Mouse (Mus musculus) ES-Bruce4 (cell line): Measurements from ENCODE around the gene Rnf220. TPM values are rescaled to one million over a fixed set of nuclear protein-coding genes. Genes with fewer than 3 reads are reported as not detected.

Source experiments
- H3K27ac ChIP-seq: 2 replicates; pipeline ENCODE4 v1.5.1; 2012; ENCODE audit warnings: low read length, inconsistent platforms; ENCODE audit not compliant: insufficient read depth
- H3K27me3 ChIP-seq: 2 replicates; pipeline ENCODE4 v1.6.1; 2012; ENCODE audit warnings: mild to moderate bottlenecking, low read length, inconsistent platforms; ENCODE audit not compliant: control insufficient read depth, poor library complexity, insufficient read depth, severe bottlenecking
- H3K36me3 ChIP-seq: 2 replicates; pipeline ENCODE4 v1.6.1; 2012; ENCODE audit warnings: inconsistent platforms, mild to moderate bottlenecking, low read length, moderate library complexity; ENCODE audit not compliant: control insufficient read depth, poor library complexity, insufficient read depth, severe bottlenecking
- H3K4me1 ChIP-seq: one replicate; pipeline ENCODE4 v1.8.1; 2011; ENCODE audit warnings: low read length; ENCODE audit not compliant: control insufficient read depth, insufficient read depth
- H3K4me3 ChIP-seq: 2 replicates; pipeline ENCODE4 v1.5.1; 2011; ENCODE audit warnings: low read depth, mild to moderate bottlenecking, low read length
- H3K9ac ChIP-seq: 2 replicates; pipeline ENCODE4 v1.6.1; 2012; ENCODE audit warnings: low read depth, mild to moderate bottlenecking, inconsistent platforms; ENCODE audit not compliant: poor library complexity, severe bottlenecking
- H3K9me3 ChIP-seq: replicated peaks from 2 replicates; pipeline ENCODE4 v1.6.1; 2012; ENCODE audit warnings: mild to moderate bottlenecking, low read length, inconsistent platforms; ENCODE audit not compliant: control insufficient read depth, poor library complexity, insufficient read depth, severe bottlenecking
- CTCF ChIP-seq: IDR thresholded peaks from one replicate; pipeline ENCODE4 v1.8.1; 2011; ENCODE audit warnings: low read depth, low read length
- EP300 ChIP-seq: IDR thresholded peaks from 2 replicates; pipeline ENCODE4 v1.6.1; 2011; ENCODE audit warnings: low read depth, low read length; ENCODE audit not compliant: insufficient read depth
- POLR2A ChIP-seq: IDR thresholded peaks from one replicate; pipeline ENCODE4 v1.8.1; 2011; ENCODE audit warnings: low read length; ENCODE audit not compliant: insufficient read depth
- polyA plus RNA-seq: library from polyadenylated mRNA; stranded (reverse); fragments of >200 nt; gene quantifications from 2 replicates; pipeline ENCODE4 v1.2.4, GENCODE M21; 2011; ENCODE audit warnings: low read depth; ENCODE audit not compliant: missing spikeins, insufficient read depth, insufficient read length

Gene Rnf220
- polyA plus RNA-seq, 1 experiment, result 132 TPM

GRCm38 (mm10) chr4:117307270-117307669 is 189.6 kb downstream of the Rnf220 start:
- Histone ChIP-seq H3K9ac (no peak overlapping the region), H3K27me3 (no peaks in the 10 kb centered on the region), H3K36me3 (no peaks in the 10 kb centered on the region), H3K4me3 (no peak overlapping the region), H3K27ac (no peak overlapping the region), H3K4me1 (peaks cover 3% of the 10 kb centered on the region), H3K9me3 (no peaks in the 10 kb centered on the region)
- TF ChIP-seq CTCF (no peak), EP300 (no peak), POLR2A (no peak)

- no peak for TF ChIP-seq POLR2A
- TF ChIP-seq EP300, result peak; percentile 84
Observed at GRCm38 (mm10) chr4:117305461-117305860, 191.4 kb downstream of the Rnf220 start.

DNA sequence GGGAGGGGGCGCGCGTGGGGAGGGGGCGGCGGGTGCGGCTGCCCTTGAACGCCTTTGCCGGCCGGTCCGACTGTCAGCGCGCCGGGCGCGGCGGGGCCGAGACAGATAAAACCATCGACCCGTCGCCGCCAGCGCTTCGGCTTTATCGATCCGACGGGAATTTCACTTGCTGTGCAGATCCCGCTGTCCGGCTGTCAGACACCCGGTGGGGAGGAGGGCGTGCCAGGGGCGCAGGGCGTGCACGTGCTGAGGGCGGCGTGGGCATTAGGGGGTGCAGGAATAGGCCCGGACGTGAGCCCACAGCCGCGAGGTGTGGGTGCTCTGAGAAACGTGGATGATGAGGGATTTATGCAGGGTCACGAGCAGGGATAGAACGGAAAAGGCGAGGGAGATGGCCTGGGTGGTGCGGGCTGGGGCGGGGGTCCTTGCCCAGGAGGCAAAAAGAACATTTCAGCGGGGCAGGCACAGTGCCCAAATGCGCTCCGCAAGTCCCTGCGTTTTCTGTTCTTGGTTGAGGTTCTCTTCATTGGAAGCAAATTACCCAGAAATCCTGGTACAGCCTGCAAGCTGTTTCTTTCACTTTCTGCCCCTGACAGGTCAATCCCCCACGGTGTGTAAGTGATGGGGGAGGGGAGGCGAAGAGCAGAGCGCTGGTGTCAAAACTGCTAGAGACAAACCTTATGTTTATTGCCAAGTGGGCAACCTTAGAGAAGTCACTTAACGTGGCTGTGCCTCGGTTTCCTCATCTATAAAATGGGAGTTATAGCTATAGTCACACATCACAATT is 192.4 kb downstream of the Rnf220 start:
- Histone ChIP-seq H3K4me1 (peaks cover 3% of the 10 kb centered on the region), H3K27ac (no peak overlapping the region), H3K9ac (peak overlapping the region; percentile 57), H3K4me3 (peak overlapping the region; percentile 60), H3K9me3 (no peaks in the 10 kb centered on the region), H3K36me3 (no peaks in the 10 kb centered on the region), H3K27me3 (no peaks in the 10 kb centered on the region)
- TF ChIP-seq CTCF, result no peak
- no peak for TF ChIP-seq EP300
- TF ChIP-seq POLR2A, result no peak

More at GRCm38 (mm10) chr4:117305461-117305860, 191.4 kb downstream of the Rnf220 start:
- Histone ChIP-seq H3K9me3 (no peaks in the 10 kb centered on the region), H3K9ac (no peak overlapping the region), H3K4me3 (no peak overlapping the region), H3K27me3 (no peaks in the 10 kb centered on the region), H3K4me1 (peaks cover 3% of the 10 kb centered on the region), H3K27ac (no peak overlapping the region), H3K36me3 (no peaks in the 10 kb centered on the region)

DNA sequence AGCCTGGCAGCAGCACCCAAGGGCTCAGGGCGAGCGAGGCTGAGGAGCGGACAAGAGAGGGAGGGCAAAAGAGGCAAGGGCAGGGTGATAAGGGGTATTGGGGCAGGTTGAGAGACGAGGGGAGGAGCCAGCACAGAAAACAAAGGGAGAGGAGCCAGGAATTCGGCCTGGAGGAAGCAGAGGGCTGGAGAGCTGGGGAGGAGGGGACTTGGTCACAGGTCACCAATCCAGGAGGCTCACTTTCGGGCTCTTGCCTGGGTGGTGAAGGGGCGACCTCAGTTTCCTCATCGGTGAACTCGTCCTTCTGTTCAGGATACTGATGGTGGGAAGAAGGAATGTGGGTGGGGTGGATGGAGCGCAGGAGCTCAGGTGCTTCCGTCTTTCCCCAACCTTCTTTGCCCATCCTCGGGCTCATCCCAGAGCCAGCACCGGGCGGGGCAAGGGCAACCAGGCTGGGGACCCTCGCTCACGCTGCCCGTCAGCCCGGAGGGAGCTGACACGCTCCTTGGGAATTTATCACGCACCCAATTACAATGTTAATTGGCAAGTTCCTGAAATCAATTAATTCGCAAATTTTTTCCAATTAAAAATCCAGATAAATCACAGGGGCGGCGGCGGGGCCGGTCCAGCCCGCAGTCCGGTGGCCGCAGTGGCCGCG is 193.1 kb downstream of the Rnf220 start:
- H3K27me3 ChIP-seq, result no peaks in the 10 kb centered on the region
- peak overlapping the region; percentile 57 for H3K9ac ChIP-seq
- H3K9me3 ChIP-seq, result no peaks in the 10 kb centered on the region
- H3K27ac ChIP-seq, result no peak overlapping the region
- H3K4me1 ChIP-seq, result peaks cover 3% of the 10 kb centered on the region
- TF ChIP-seq EP300, result no peak
- TF ChIP-seq CTCF, result no peak
- TF ChIP-seq POLR2A, result no peak
- H3K4me3 ChIP-seq, result peak overlapping the region; percentile 54
- H3K36me3 ChIP-seq, result no peaks in the 10 kb centered on the region

DNA sequence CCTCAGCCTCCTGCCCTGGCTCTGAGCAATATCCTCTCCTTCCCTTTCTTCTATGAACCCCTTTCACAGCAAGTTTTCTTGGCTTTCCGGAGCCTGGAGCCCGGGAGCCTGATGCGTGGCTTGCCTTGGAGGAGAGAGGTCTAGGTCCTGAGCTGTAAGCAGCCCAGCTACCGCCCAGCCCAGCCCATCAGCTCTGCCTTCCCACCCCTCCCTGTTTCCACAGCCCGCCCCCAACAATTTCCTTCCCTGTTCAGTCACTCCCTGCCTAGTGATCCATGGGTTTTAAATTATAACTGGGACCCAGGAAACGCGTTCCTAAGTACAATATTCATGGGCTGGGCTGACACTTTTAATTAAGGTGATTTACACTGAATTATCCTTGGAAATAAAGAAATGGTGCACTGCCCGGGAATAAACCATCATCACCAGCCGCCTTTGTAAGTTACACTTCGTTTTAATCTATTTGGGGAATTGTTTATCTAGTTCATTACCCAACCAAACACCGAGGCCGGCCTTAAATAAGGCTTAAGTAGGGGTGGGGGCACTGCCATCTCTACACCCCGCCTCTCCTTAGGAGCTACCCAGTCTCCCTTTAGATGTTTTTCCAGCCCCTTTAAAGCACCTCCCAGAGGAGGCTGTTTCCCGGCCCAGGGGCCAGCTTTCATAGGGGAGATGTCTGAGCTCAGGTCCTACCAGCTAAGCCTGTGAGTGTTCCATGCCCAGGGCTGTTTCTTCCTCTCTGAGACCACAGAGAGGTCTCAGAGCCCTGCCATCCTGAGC is 194.6 kb downstream of the Rnf220 start:
- peaks cover 3% of the 10 kb centered on the region for H3K4me1 ChIP-seq
- TF ChIP-seq EP300 (no peak), POLR2A (no peak), CTCF (no peak)

DNA sequence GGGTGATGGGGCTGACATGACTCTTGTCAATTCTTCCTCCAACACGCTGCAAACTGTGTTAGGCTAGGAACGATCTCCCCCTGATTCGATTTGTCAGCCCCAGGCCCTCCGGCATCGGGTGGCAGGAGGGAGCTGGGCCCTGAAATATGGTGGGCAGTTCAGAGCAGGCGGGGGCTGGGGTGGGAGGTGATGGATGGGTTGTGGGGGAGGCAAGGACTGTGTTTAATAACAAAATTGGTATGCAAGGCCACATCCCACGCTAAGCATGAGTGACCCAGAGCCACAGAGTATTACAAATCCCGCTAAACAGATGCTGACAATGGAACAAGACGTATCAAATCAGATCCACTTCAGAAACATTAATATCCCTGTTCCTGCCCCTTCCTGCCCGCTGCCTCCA is 196.9 kb downstream of the Rnf220 start:
- H3K4me1 ChIP-seq, result peaks cover 1% of the 10 kb centered on the region
- H3K36me3 ChIP-seq, result no peaks in the 10 kb centered on the region
- H3K9ac ChIP-seq, result no peak overlapping the region
- TF ChIP-seq CTCF (no peak), EP300 (no peak), POLR2A (no peak)
- no peaks in the 10 kb centered on the region for H3K27me3 ChIP-seq
- H3K9me3 ChIP-seq, result no peaks in the 10 kb centered on the region
- no peak overlapping the region for H3K4me3 ChIP-seq
- no peak overlapping the region for H3K27ac ChIP-seq

More for the DNA sequence above, 194.6 kb downstream of the Rnf220 start:
- Histone ChIP-seq H3K9me3 (no peaks in the 10 kb centered on the region), H3K36me3 (no peaks in the 10 kb centered on the region), H3K9ac (no peak overlapping the region), H3K4me3 (no peak overlapping the region), H3K27ac (no peak overlapping the region), H3K27me3 (no peaks in the 10 kb centered on the region)
